Mouse (Mus musculus): ENCODE data around the gene Trafd1.

DNA sequence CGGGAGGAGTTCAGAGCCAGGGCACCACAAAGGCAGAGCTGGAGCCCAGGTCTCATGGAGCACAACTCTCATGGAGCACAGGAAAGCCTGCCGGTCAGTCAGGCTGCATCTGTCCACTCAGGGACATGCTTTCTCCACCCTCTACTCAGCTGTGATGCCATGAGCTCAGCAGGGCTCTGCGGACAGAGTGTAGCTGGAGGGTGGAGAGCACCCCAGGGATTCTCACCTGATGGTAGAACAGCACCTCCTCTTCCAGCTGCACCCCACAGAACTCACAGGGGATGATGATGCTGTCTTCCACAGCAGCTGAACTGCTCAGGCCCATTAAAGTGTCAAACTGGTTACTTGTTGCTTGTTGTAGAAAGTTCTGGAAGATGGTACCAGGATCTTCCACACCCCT, 10.6 kb downstream of the Trafd1 start:
- TF ChIP-seq EP300 (IDR thresholded peaks at IDR 0.05) (no peak), CTCF (IDR thresholded peaks at IDR 0.05) (no peak)
